Mouse (Mus musculus) cortical plate, adult 2 months (tissue): ENCODE results near the gene Zbp1.

Source experiments
- CTCF ChIP-seq: fragments of 200-500 bp; IDR thresholded peaks from 2 replicates; pipeline ENCODE4 v1.5.1; 2011; ENCODE audit warnings: mild to moderate bottlenecking, control low read depth, low read length; ENCODE audit not compliant: insufficient read depth; ENCODE audit errors: extremely low read depth
- POLR2A ChIP-seq: fragments of 200-500 bp; IDR thresholded peaks from 2 replicates; pipeline ENCODE4 v1.6.1; 2011; ENCODE audit warnings: mild to moderate bottlenecking, low read length, control low read depth; ENCODE audit not compliant: insufficient read depth; ENCODE audit errors: extremely low read depth

GRCm38 (mm10) chr2:173249965-173250364 lies 31.2 kb upstream of the Zbp1 start:
- TF ChIP-seq CTCF, result no peak
- TF ChIP-seq POLR2A, result no peak
